Mouse (Mus musculus) hindlimb bud, embryonic 11.5 days (tissue): ENCODE data around the gene Pde4d.

Source experiments
- DNase-seq: peaks from one replicate; pipeline ENCODE4 v3.0.0-alpha.2; 2012; ENCODE audit warnings: low read depth, low spot score; ENCODE audit errors: extremely low spot score

Gene Pde4d

GRCm38 (mm10) chr13:109936866-109937265 is 1487.1 kb downstream of the Pde4d start:
- DNase-seq, result no peak

GRCm38 (mm10) chr13:109944822-109945551 is 1495.2 kb downstream of the Pde4d start:
- DNase-seq, result no peak

- no peak for DNase-seq
Observed at GRCm38 (mm10) chr13:109951466-109951865, 1501.7 kb downstream of the Pde4d start.

GRCm38 (mm10) chr13:109954189-109954588 is 1504.4 kb downstream of the Pde4d start:
- no peak for DNase-seq

- DNase-seq, result no peak
Observed at GRCm38 (mm10) chr13:109957953-109958352, 1508.2 kb downstream of the Pde4d start.

- DNase-seq, result no peak
Observed at GRCm38 (mm10) chr13:109982821-109983443, 1533.2 kb downstream of the Pde4d start.

GRCm38 (mm10) chr13:109985411-109985810 is 1535.7 kb downstream of the Pde4d start:
- DNase-seq, result no peak

- no peak for DNase-seq
Observed at GRCm38 (mm10) chr13:109985892-109986291, 1536.1 kb downstream of the Pde4d start.

GRCm38 (mm10) chr13:109992775-109993505 is 1543.2 kb downstream of the Pde4d start:
- DNase-seq, result no peak

- DNase-seq, result peak; percentile 66
Observed at GRCm38 (mm10) chr13:109994240-109994764, 1544.6 kb downstream of the Pde4d start.

- no peak for DNase-seq
Observed at GRCm38 (mm10) chr13:110002081-110002480, 1552.3 kb downstream of the Pde4d start.
